Mouse (Mus musculus): ENCODE measurements around the gene Ddx3x. TPM values are rescaled to one million over a fixed set of nuclear protein-coding genes. Genes with fewer than 3 reads are reported as not detected.
"Not testable (repeated sequence)": the region's sequence is repeated elsewhere in the genome, so short reads cannot be mapped to it uniquely, and the experiment has no call there.

The Ddx3x gene
- 100 to 1,000 TPM; 154 to 194 TPM for total RNA-seq (2021)

- DNase-seq (ENCODE audit: low spot score in 2 of 2), result peak; percentile 85 to 95
- intact Hi-C loops (cut with DNase I), result loop anchor here (1.0 to 5.0 kb wide), 4 partner anchors 38 to 181 kb away; no protein-coding TSS in a partner anchor
Measured at GRCm38 (mm10) chrX:13280409-13281328, at the start of gene Ddx3x. Gene Ddx3x (plus strand): TSS chrX:13280970.

DNA sequence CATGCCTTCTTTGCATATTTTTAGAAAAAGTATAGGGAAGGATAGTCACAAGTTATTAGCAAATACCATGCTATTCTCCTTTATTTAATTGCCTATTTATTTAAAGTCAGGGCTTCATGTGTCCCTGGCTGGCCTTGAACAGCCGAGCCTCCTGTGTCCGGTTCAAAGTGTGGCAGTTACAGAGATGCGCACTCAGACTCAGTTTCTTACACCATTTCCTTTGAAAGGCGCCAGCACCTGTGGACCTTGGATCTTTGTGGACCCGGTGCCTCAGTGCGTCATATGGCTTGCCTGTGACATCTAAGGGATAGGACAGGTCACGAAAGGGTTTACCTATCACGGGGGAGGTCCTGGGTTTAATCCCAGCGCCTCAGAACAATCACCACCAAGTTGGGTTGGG is 49.5 kb upstream of the Ddx3x start:
- intact Hi-C loops (cut with DNase I), result loop anchor here (2.0 kb wide), 3 partner anchors 50 to 424 kb away; partner anchors contain the start of gene Ddx3x
- no peak for DNase-seq (ENCODE audit: low spot score in 2 of 2)

- intact Hi-C loops (cut with DNase I); DNase-seq (ENCODE audit: low spot score in 2 of 2): not testable (repeated sequence)
Measured at GRCm38 (mm10) chrX:13232834-13233233, 47.9 kb upstream of the Ddx3x start.

DNA sequence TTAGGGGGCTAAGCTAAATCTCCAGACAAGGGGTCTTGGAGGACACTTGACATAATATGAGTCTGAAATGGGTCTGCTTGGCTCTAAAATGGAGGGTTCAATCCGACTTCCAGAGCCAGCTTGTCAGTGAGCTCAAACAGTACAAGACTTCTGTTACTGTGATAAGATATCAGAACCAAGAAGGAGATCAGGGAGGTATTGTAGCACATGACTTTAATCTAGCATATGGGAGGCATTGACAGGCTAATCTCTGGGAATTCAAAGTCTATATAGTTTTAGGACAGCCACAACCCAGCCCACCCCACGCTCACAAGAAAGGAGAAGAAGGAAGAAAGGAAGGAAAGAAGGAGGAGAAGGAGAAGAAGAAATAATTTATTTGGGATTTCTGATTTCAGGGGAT is 47.1 kb upstream of the Ddx3x start:
- intact Hi-C loops (cut with DNase I), result no loop called here
- no peak for DNase-seq (ENCODE audit: low spot score in 2 of 2)

DNA sequence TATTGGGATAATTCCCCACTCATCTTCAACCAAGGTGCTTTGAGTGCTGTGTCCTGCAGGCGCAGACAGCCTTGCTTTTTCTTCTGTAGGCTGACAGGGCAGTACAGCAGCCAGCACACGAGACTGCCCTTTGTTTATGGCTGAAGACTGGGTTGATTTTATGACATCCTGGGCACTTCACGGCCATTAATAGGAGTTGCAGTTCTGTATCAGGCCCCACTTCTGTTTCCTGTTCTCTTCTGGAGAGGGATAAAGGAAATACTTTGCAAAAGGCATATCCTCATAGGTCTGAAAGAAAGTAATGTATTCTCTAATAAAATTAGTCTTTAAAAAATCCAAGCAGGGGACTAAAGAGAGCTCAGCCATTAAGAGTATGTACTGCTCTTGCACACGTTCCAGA is 46.1 kb upstream of the Ddx3x start:
- no peak for DNase-seq (ENCODE audit: low spot score in 2 of 2)
- intact Hi-C loops (cut with DNase I), result no loop called here

DNA sequence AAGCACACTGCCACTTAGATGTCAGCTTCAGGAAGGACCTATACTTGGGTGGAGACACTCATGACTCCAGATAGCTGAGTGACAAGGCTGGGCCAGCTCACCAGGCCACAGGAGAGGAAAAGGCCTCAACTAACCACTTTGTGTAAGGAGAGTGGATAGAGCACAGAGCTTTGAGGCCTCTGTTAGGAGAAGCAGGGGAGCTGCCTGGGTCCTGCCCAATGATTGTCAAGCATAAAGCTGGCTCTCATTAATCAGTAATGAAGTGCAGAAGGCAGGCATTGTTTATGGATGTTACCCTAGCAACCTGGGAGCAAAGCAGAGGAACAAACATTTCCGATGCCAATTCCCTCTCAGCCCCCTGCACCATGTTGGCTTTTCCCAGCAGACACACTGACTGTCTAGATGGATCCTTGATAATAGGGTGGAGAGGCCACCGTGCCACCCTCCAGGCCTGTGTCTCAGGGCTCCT is 44.6 kb upstream of the Ddx3x start:
- intact Hi-C loops (cut with DNase I), result no loop called here
- DNase-seq (ENCODE audit: low spot score in 2 of 2), result no peak

DNA sequence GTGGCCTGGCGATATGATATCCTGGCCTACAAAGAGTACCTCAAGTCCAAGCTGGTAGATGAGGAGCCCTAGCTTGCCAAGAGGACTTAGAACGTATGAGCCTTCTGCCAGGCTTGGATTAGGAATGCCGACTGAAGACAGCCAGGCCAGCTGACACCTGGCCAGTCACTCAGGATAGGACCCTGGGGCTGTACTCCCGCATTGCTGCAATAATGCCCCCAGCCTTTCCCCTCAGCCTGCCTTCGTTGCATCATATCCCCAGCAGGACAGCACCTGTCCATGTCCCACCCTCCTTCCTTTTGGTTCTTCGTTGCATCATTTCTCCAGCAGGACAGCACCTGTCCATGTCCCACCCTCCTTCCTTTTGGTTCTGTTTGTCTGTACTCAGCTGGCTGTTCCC is 41.3 kb upstream of the Ddx3x start:
- no peak for DNase-seq (ENCODE audit: low spot score in 2 of 2)
- intact Hi-C loops (cut with DNase I), result no loop called here

DNA sequence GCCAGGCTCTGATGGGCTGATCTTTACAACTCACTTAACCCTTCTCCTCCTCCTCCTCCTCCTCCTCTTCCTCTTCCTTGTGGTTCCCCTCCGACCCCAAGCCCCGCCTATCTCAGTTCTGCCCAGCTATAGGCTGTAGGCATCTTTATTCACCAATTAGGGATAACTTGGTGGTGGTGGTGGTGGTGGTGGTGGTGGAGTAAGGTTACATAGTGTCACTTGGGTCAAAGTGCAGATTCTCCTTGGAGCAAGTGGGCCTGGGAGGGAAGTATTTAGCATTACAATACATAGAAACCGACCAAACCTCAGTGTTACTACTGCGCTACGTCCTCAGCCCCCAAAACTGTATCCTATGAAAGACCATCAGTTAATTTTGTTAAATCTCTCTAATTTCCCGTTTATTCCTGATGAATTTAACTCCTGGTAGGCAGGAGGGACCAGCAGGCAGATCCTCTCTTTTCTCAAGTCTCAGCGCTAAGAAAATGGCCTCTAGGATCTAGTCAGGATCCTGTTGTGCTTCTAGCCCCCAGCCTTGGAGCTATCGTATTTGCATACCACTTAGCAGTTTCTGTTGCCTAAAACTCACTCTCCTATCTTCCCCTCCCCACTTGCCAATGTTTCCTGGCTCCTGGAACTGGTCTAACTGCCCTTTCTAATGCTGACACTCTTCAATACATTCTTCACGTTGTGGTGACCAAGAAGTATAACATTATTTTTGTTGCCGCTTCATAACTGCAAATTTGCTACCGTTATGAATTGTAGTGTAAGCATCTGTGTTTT is 39.9 kb upstream of the Ddx3x start:
- intact Hi-C loops (cut with DNase I), result loop anchor here (5.0 kb wide), 1 partner anchor 106 kb away; no protein-coding TSS in a partner anchor

GRCm38 (mm10) chrX:13241426-13242319 is 39.1 kb upstream of the Ddx3x start:
- DNase-seq (ENCODE audit: low spot score in 2 of 2), result peak in 1 of 2 experiments; percentile 16
- intact Hi-C loops (cut with DNase I), result loop anchor here (1.0 to 5.0 kb wide), 2 partner anchors 39 to 106 kb away; partner anchors contain the start of gene Ddx3x

More for the DNA sequence above, 39.9 kb upstream of the Ddx3x start:
- DNase-seq (ENCODE audit: low spot score in 2 of 2), result no peak

GRCm38 (mm10) chrX:13242320-13243096 is 38.3 kb upstream of the Ddx3x start:
- intact Hi-C loops (cut with DNase I), result loop anchor here (1.0 to 5.0 kb wide), 2 partner anchors 38 to 105 kb away; partner anchors contain the start of gene Ddx3x
- peak; percentile 64 to 75 for DNase-seq (ENCODE audit: low spot score in 2 of 2)

DNA sequence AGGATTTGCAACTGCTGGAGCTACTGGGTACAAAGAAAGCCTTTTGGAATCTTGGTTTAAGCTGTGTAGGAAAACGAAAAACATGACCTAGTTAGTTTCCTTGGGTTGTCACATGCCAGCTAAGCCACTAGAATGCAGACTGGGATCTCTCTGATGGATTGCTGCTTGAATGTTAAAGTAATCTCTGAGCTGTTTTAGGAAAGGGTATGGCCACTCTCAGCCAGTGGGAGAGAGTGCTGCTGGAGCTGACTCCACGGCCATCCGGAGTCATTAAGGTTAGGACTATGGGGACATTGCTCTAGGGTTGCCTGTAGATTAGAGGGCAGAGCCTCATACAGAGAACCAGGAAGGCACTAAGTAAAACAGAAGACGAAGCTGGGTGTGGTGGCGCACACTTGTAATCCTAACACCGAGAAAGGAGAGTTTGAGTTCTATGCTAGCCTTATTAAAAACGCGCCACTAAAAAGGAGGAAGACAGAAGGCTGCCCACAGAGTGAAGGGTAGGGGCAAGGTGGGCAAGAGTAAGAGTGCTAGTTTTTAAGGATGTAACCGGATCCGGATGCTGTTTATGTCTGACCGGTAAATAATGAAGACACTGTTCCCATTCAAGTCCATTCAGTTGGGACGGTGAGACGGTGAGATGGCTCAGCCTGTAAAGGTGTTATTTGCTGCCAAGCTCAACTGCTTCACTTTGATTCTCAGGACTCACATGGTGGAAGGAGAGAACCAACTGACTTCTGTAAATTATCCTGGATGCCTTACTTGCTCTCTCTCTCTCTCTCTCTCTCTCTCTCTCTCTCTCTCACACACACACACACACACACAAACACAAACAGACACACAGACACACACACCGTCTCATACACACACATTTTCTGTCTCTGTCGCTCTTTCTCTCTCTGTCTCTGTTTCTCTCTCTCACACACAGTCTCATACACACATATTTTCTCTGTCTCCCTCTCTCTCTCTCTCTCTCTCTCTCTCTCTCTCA is 37.3 kb upstream of the Ddx3x start:
- intact Hi-C loops (cut with DNase I), result loop anchor here (5.0 kb wide), 1 partner anchor 104 kb away; no protein-coding TSS in a partner anchor
- DNase-seq (ENCODE audit: low spot score in 2 of 2), result no peak

GRCm38 (mm10) chrX:13244588-13244987 is 36.2 kb upstream of the Ddx3x start:
- intact Hi-C loops (cut with DNase I), result loop anchor here (5.0 kb wide), 1 partner anchor 103 kb away; no protein-coding TSS in a partner anchor
- no peak for DNase-seq (ENCODE audit: low spot score in 2 of 2)

DNA sequence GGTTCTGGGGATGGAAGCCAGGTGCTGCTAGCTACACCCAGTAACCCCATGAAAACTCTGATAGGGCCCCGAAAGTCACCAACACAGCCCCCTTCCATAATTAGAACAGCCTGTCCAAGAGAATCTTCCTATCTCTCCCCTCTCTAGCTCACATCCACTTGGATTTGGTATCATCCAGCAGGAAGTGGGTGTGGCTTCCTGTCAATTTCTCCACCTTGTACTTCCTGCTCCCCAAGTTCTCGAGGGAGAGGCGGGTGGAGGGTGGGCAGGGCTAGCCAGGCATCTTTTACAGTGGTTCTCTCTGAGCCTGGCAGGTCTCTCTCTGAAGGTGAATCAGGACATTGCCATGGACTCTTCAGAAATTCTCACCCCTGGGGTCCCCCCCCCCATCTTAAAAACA is 35.7 kb upstream of the Ddx3x start:
- DNase-seq (ENCODE audit: low spot score in 2 of 2), result no peak
- intact Hi-C loops (cut with DNase I), result no loop called here

DNA sequence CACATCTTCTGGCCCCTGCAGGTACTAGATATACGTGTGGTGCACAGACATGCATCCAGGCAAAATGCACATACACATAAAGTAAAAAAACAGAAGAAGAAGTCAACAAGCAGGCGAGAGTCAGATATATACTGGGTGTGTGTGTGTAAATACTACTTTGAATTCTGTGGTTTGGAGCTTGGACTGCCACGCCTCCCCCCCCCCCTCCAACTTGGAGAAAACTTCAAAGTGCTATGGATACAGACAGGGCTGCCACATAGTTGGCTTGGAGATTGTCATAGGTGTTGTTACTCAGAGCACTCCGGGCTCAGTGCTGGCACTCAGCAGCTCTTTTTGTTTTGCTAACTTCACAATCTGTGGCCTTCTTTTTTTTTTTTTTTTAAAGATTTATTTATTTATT is 29.1 kb upstream of the Ddx3x start:
- intact Hi-C loops (cut with DNase I), result no loop called here
- no peak for DNase-seq (ENCODE audit: low spot score in 2 of 2)

GRCm38 (mm10) chrX:13254273-13254672 is 26.5 kb upstream of the Ddx3x start:
- intact Hi-C loops (cut with DNase I), result no loop called here
- no peak for DNase-seq (ENCODE audit: low spot score in 2 of 2)

GRCm38 (mm10) chrX:13263356-13263755 is 17.4 kb upstream of the Ddx3x start:
- no peak for DNase-seq (ENCODE audit: low spot score in 2 of 2)
- intact Hi-C loops (cut with DNase I), result no loop called here

DNA sequence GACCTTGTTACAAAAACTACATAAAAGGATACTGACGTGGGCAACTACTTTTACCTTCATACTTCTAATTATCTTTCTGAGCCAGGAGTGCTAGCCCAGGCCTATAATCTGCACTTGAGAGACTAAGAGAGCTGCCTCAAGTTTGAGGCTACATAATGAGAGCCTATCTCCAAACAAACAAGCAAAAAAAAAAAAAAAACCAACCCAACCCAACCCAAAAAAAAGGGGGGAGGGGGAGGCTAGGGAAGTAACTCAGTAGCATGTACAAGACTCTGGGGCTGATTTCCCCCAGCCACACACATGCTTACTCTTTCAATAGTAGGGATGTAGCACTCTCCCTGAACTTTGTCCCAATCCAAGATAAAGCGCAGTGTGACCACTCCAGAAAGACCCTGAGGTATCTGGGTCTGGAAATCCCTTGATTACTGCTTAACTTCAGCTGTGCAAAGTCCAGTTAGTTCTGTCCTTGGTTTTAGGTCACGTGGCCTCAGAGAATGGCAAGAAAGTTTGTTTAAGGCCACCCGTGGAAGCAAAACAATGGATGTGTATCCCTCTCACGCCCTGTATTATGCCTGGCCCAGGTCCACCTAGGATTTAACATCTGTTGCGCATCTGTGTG is 5.1 kb upstream of the Ddx3x start:
- DNase-seq (ENCODE audit: low spot score in 2 of 2), result no peak
- intact Hi-C loops (cut with DNase I), result no loop called here
